Mouse (Mus musculus): ENCODE results near the gene Dhx37.

- TF ChIP-seq CTCF (IDR thresholded peaks at IDR 0.05; ENCODE audit: borderline replicate concordance, insufficient read depth, low read depth, low read length) (no peak), POLR2A (IDR thresholded peaks at IDR 0.05; ENCODE audit: borderline replicate concordance, insufficient read depth, low read length) (no peak)
Measured at GRCm38 (mm10) chr5:125480434-125481231, 46.7 kb upstream of the Dhx37 start.

All from cerebellum, adult 2 months (tissue).